Mouse (Mus musculus) thymus, postnatal 14 days (tissue): Measurements from ENCODE around the gene Pgpep1l.

Experiments
- DNase-seq: peaks from one replicate; pipeline ENCODE4 v3.0.0; 2021

The Pgpep1l gene

GRCm38 (mm10) chr7:68211883-68212282 is 52.1 kb downstream of the Pgpep1l start:
- no peak for DNase-seq

- DNase-seq = no peak
Measured at GRCm38 (mm10) chr7:68210417-68210816, 53.6 kb downstream of the Pgpep1l start.

GRCm38 (mm10) chr7:68209039-68209438 is 55.0 kb downstream of the Pgpep1l start:
- no peak for DNase-seq

DNA sequence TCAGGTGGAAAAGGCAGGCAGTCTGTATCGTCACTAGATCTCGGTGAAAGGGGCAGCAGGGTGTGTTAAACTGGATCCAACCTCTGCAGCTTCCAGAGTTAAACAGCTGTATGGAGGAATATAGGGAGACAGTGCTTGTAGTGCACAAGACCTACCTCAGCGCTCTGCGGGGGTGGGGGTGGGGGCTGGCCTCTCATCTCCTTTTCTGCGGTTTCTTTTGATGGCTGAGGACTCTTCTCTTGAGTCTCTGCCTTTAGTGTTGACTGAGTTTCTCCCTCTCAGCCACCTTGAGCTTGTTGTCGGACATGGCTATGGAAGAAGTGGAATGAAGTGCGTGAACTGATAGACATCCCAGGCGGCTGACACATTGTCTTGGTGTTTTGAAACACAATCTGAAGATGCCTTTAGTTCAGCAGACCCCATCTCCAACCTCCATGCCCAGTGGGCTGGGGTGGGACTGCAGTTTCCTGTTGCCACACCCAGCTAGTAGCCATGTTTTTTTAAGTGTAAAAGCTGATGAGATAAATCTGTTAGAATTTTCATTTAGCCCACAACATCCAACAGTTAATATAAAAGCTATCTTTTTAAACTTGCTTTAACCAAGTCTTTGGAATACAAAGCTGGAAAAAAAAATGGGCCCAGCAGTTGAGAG is 58.1 kb downstream of the Pgpep1l start:
- DNase-seq = no peak

DNA sequence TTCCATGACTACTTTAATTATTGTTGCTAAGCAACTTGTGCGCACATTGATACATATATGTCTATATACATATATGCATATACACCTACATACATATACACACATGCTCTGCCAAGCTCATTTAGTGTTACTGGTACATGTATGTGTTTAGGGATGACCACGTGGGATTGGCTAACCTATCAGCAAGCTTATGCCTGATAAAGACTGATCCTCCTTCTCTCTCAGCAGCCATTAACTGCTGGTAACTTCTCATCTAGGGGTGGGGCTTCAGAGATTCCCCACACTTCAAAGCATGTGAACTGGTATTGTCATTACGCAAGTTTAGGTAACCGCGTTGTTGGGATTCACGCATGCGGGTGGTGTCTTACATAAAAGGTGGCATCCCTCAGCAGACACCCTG is 64.4 kb downstream of the Pgpep1l start:
- DNase-seq = no peak

GRCm38 (mm10) chr7:68193958-68194695 is 69.9 kb downstream of the Pgpep1l start:
- no peak for DNase-seq

DNA sequence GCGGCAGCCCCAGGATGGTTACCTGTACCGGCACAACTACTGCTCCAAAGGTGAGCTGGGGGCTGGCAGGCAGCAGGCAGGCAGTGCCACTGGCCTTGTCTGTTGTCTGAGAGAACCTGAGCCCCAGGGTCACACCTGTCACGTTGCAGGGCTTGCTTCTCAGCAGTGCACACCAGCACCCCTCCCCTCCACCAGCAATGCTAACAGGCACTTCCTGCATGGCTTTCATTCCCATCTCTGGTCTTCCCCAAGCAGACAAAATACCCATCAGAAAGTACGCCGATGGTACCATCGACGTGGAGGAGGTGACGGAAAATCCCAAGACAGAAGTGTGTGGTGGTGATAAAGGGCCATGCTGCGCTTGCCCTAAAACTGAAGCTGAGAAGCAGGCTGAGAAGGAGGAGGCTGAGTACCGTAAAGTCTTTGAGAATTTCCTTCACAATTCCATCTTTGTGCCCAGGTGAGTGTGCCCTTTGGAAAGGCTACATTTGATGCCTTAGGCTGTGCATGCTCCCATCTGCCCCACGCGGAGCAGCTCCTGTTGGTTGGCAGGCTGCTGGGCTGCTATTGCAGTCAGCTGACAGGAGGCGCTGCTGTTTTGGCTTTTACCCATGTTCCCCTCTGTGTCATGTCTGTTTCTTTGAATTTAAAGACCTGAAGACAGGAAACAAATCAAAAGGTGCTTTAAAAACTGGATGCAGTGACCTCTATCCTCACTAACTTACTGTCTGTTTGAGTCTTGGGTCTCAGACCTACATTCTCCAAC is 74.2 kb downstream of the Pgpep1l start:
- peak; percentile 66 for DNase-seq

DNA sequence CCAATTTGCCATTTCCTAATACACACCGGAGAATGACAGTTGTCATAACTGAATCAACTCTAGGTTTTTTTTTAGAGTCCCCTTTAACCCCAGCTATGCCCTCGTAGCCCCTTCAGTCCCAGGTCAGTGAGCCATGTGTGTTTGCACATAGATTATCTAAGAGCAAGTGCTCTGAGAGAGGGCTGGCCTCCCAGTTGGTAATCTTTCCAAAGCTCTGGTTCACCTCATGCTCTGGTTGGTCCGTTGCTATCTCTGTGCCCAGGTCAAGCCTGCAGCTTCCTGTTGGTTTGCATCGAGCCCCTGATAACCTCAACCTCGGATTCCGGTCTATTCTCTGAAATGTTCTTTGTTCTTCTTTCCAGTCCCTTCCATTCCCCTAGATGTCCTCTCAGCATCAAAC is 74.8 kb downstream of the Pgpep1l start:
- DNase-seq = no peak
